Mouse (Mus musculus): ENCODE data around the gene Atf7ip2.

Atf7ip2 gene

DNA sequence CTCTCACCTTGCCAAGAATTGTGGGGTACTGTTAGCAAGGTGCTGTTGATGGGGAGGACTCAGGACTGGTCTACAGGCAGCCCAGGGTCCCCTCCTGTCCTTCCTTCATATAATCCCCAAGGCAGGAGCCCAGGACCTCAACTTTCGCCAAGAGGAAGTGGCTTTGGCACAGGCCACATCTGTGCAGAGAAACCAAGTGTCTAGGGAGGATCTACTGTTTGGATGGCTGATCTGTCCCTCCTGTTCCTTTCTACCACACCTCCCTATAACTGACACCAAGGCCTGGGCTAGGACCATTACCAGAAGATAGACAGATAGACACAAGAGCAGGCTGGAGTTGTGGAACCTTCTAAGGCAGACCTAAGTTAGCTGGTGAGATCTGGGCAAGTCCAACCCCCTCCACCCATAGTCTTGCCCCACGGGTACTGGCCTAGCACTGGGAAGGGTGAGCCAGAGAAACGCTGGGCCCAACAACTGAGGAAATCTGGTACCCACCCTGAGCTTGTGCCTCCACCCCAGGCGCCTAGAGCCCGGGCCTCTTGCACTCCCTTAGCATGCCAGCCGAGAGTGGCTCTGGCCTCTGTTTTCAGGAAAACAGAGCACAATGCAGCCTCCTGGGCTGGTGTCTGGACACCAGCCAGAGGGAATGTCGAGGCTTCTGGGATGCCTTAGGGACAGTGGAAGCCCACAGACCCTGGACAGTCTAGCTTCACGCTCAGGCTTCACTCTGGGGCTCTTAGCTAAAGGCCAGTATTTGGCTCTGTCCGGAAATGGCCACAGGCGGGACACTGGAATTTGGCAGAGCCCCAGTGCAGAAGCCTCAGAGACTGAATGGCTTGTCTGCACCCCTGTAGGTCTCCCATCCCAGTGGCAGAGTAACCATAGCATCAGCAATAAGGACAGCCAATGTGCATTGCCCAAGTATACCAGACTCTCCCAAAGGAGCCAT, 105.5 kb downstream of the Atf7ip2 start:
- no peak for DNase-seq (ENCODE audit: extremely low spot score, low spot score)

DNA sequence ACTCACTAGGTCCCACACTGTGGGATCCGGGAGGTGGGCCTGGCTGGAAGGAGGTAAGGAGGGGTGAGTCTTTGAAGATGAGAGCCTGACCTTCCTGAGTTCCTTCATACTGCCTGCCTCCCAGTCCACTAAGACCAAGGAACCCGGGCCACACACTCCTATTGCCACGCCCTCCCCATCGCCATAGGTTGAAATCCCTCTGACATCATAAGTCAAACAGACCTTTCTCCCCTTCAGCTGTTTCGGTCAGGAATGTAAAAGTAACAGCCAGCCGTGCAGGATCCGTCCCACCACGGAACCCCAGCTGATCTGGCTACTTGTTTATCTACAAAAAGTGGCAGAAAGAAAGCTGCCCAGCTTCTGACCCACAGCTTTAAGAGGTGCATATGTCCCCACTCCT, 107.1 kb downstream of the Atf7ip2 start:
- no peak for DNase-seq (ENCODE audit: extremely low spot score, low spot score)

DNA sequence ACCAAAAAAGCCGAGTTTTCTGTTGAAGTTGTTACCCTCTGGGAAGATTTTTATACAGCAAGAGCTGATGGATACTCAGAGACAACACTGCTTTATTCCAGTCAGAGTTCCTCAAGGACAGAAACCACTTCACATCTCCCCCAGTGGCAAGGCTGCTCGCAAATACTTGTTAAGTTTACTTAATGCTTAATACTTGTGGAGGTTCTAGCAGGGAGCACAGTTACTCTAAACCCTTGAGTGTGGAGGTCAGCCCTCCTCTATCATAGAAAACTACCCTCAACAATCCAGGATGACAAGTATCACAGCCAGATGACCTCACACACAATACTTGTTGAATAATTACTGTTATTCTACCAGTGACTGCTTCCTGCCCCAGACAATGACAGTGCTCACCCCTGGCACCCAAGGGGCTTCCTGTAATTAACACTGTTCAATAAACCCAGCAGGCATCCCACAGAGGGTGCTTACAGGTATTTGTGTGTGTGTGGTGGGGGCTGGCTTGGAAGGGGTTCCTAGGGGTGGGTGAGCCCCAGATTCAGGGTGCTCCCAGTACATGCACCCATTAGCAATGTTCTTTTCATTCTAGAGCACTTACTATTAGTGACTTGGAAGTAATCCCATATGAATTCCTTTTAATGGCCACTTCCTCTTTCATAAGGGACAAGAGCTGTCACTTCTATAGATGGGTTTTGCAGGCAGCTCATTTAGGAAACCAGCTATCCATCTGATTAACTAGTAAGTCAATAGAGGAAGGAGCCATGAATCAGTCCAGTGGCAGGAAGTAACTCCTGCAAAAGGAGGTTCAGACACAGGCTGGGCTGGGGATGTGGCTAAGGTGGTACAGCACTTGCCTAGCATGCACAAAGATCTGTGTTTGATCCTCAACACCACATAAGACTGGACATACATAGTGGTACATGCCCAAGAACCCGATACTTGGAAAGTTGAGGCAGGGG, 108.0 kb downstream of the Atf7ip2 start:
- no peak for DNase-seq (ENCODE audit: extremely low spot score, low spot score)

All from neural tube, embryonic 10.5 days (tissue).